9 mouse cellular contexts compared by ENCODE assay signal in the genomic region with DNA sequence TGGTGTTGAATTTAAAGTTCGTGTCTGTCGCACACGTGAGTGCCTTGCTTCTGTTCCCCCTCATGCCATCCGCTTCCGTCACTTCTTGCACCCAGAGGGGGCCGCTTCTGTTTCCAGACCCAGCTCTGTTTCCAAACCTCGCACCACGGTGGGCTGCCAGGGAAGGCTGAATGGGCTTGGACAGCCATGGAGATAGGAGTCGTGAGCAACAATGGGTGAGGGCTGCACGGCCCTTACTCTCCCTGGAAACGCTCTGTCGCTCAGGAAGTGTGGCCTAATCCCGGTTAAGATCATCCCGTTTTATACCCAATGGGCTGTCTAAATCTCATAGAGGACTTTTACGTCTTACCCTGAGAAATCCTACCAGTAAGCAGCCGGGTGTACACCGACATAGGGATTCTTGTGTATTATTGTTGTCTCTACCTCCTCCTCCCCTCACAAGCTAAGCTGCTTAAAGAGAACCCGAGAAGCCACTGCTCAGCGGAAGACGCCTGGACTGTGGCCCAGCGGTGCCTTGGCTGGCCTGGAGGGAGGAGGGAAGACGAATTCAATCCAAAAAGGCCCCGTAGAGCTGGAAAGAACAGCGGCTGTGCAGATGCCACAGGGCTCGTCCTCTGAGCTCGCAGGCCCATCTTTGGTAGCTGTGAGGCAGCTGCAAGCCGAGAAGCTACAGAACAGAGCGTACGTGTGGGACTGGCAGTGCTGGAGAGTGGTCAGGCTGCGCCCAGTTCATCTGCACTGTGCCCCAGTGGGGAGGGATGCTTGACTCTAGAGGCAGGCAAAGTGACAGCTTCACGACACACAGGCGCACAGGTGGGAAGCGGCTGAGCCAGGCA. TPM values are rescaled to one million over a fixed set of nuclear protein-coding genes. Genes with fewer than 3 reads are reported as not detected.
A peak's percentile ranks its signal among the peaks of the same experiment; 100 is the strongest.
DNase-seq lines count a peak whose midpoint lies in the region; ATAC-seq lines count a peak whose summit lies in the region.
"Had no signal": no experiment of that assay in that cellular context is flagged by ENCODE, and none has a peak within 500 bp of the region (broad histone marks: within the 10 kb centered on the region; RNA-seq: fewer than 3 reads in every experiment).

No protein-coding gene starts in this region.

- peak; percentile 74 for ATAC-seq in hindbrain, embryonic 13.5 days (ENCODE audit: low FRiP score)

- H3K27me3 ChIP-seq in hindbrain, embryonic 13.5 days: no peaks in the 10 kb centered on the region

- H3K4me1 ChIP-seq in hindbrain, embryonic 13.5 days (replicated peaks): peaks cover 45% of the 10 kb centered on the region

- 35% methylated on average over 33 of the region's 33 CpGs for WGBS in hindbrain, embryonic 13.5 days

- peak overlapping the region; percentile 31 for H3K4me2 ChIP-seq in hindbrain, embryonic 13.5 days

- no peak overlapping the region; the same call in 1 of the 2 replicates for H3K9ac ChIP-seq in hindbrain, embryonic 13.5 days

- H3K9me3 ChIP-seq in hindbrain, embryonic 13.5 days: no peaks in the 10 kb centered on the region

- DNase-seq in embryo, embryonic 10 days (ENCODE audit: low spot score): peak; percentile 30
- DNase-seq in embryo, embryonic 9.5 days (ENCODE audit: extremely low spot score): no peak
- peak; percentile 44 to 54 for DNase-seq in right cerebral cortex, postnatal 10 days (ENCODE audit: low spot score in 2 of 2)
- DNase-seq in right cerebral cortex, adult 2 months (ENCODE audit: low spot score in 2 of 2): no peak
- peak; percentile 30 for DNase-seq in retina, embryonic 14.5 days (ENCODE audit: low spot score)
- DNase-seq in thymus, postnatal 25 days: no peak
- no peak for DNase-seq in adrenal gland, postnatal 36 days

- H3K36me3 ChIP-seq in hindbrain, embryonic 13.5 days: no peaks in the 10 kb centered on the region

- H3K27ac ChIP-seq in hindbrain, embryonic 13.5 days: peak overlapping the region; percentile 76
- H3K27ac ChIP-seq: kidney, postnatal 0 days had no signal

- H3K4me3 ChIP-seq in hindbrain, embryonic 13.5 days: no peak overlapping the region

RNA-seq across cellular contexts. Expression of gene Alg14, which starts 58.0 kb away (rescaled TPM):
- 34.1 and 39.7 TPM in 2 replicates for polyA plus RNA-seq in hindbrain, embryonic 13.5 days (2015; fragmentation: Nextera tagmentation; extraction: Ambion mirVana)
- 10 to 100 TPM; 35.0 to 41.2 TPM for total RNA-seq in adrenal gland, postnatal 36 days (2021)

Comparison
In these comparisons a context has a peak if more than half of its experiments do, and no peak if none do; other contexts are left out.
1. DNase-seq: peak in embryo, embryonic 10 days (single experiment), right cerebral cortex, postnatal 10 days (2 of 2) and retina, embryonic 14.5 days (single experiment); none in embryo, embryonic 9.5 days (single experiment), right cerebral cortex, adult 2 months (0 of 2), thymus, postnatal 25 days (single experiment) and adrenal gland, postnatal 36 days (0 of 2).